Mouse (Mus musculus) neutrophil, adult 5-6 weeks (primary cell): Measurements from ENCODE around the gene Spata32. TPM values are rescaled to one million over a fixed set of nuclear protein-coding genes. Genes with fewer than 3 reads are reported as not detected.
A peak's percentile ranks its signal among the peaks of the same experiment; 100 is the strongest.
"Not testable (repeated sequence)": the region's sequence is repeated elsewhere in the genome, so short reads cannot be mapped to it uniquely, and the experiment has no call there.

Experiments used
- ATAC-seq: fragments of 151-379, 151-347 bp; 2 replicates; pipeline ENCODE4 v1.8.0; 2017; ENCODE audit warnings: mild to moderate bottlenecking, moderate TSS enrichment; ENCODE audit not compliant: insufficient number of reproducible peaks, poor library complexity, low FRiP score, severe bottlenecking; ENCODE audit errors: extremely low read depth
- total RNA-seq: library from RNA; stranded (forward); fragments of 200-1000 nt; gene quantifications from 2 replicates; pipeline ENCODE4 v1.2.3, GENCODE M21; 2017

Gene Spata32
- total RNA-seq, 1 experiment from 2014 or later, result not detected

DNA sequence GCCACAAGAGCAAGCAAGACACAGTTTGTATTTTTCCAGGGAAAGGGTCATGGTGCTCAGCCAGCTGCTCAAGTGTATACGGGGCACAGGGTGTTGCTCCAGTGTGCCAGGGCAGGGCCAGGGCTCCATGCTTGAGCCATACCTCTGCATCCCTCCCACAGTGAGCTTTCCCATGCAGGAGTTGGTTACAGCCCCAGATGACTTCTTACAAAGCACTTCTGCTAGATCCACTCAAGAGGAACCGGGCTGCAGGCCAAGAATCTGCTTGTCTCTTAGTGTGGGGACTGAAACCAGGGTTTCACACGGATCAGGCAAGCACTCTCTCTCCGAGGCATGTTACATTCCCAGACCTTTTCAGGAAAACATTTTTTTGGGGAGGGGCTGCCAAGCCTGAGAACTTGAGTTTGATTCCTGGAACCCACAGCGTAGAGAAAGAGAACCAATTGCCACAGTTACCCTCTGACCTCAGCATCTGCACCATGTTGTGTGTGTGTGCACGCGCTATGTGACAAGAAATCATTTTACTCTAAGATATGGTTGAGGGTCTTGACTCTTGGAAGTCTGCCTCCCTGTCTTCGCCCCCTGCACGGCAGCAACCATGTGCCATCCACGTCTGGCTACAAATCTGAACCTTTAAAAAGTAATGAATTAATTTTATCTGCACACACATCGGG, 29.4 kb upstream of the Spata32 start:
- no peak for ATAC-seq

DNA sequence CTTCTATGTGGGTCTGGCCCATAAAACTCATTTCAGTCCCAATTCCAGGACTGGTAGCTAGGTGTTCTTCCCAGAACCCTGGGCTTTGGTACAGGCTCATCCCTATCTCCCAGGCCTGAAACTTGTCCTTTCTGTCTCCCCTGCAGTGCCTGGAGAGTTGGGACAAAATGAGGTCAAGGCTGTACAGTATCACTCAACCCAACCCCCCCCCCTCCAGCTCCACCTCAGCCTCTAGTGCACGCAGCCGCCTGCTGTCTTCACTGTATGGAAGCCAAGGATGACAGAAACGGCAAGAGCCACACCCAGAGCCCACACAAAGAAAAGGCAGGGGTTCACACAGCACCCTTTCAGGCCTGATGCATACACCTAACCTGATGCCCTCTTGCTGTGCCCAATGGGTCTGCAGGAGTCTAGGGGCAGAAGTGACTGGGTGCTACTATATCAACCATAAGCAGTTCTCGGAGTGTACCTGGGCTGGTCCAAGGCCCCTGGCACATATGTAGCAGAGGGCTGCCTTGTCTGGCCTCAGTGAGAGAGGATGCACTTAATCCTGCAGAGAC, 28.6 kb upstream of the Spata32 start:
- no peak for ATAC-seq

DNA sequence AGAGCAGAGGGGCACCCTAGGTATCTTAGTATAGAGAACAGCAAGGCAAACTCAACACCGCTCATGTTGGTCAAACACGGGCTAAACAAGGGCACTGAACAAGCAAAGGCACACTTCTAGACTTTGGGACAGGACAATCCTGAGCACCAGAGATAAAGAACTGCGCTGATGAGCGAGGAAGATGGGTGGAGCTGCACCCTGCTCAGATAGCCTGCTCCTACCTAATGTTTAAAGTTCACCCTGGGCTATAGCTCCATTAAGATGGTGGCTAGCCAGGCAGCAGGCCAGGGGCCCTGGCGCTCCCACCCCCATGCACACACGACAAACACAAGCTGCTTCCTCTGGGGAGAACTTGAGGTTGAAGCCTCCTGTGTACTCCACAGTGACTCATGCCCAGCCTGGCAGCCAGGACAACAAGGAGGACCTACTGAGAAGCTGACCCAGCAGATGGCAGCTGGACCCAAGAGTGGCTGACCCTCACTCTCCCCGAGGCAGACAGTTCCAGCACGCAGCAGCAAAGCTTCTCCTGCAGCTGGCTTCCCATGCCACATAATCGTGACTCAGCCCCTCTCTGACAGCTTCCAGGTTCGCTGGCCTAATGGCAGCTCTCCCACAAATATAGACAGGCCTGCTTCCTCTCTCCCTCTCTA, 28.0 kb upstream of the Spata32 start:
- 0 out of 2 replicates have a peak, but pooled peaks have one; percentile 4 for ATAC-seq

DNA sequence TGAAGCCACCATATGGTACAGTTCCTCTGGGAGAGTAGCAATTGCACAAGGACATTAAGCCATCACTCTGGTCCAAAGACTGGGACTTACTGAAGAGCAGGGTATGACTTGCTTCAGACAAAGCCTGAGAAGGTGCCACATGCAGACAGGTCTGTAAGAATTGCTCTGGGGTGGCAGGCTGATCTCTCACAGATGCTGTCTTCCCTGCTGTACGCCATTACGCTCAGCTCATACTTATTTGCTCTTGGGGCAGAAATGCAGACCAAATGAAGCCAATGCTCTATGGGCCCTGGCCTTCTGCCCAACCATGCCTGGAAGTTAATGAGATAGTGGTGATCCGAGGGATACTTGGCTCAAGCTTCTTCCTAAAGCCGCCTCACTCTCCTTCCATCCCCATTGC, 26.6 kb upstream of the Spata32 start:
- ATAC-seq, result no peak

DNA sequence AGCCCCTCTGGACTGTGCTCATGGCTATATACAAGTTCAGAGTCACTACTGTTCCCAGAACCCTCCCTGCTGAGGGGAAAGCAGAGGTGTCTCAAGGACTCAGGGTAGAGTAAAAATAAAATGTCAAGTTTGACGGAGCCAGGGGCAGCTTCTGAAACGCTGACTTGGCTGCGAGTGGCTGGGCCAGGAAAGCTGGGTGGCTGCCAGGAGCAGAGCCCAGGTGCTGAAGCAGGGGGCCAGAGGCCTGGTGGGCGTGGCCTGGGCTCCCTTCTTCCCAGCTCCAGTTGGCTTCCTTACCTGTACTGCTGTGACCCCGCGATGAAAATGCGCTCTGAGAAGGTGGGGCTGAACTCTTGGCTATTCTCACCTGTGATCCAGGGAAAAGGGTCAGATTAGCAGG, 22.5 kb upstream of the Spata32 start:
- ATAC-seq, result no peak

DNA sequence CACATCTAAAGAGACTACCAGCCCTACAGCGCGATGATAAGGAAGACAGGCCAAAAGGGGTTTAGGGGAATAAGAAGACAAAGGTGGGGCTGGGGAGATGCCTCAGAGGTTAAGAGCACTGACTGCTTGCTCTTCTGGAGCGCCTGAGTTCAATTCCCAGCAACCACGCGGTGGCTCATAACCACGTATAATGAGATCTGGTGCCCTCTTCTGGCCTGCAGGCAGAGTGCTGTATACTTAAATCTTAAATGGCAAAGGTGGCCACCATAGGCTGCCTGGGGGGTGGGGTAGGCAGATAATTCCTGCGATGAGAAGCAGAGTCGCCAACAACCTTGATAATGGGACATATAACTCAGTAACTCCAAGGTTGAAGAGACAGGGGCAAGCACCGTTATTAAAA, 19.5 kb upstream of the Spata32 start:
- ATAC-seq, result no peak

DNA sequence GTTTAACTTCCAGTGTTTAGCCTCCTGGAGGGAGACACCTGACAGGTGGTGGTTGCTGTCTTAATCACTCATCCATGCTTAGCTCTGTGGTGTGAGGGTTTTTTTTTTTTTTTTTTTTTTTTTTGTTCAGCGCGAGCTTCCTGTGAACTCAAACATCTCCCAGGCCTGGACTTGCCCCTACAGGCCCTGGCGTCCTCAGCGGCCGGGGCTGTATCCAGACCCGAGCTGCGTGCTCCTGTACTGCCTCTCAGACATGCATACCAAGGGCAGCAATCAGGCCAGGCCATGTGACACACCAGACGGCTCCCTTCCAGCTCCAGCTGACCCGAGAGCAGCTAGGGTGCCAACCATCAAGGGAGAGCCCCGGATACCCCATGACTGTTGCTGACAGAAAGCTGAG, 18.7 kb upstream of the Spata32 start:
- ATAC-seq, result no peak

DNA sequence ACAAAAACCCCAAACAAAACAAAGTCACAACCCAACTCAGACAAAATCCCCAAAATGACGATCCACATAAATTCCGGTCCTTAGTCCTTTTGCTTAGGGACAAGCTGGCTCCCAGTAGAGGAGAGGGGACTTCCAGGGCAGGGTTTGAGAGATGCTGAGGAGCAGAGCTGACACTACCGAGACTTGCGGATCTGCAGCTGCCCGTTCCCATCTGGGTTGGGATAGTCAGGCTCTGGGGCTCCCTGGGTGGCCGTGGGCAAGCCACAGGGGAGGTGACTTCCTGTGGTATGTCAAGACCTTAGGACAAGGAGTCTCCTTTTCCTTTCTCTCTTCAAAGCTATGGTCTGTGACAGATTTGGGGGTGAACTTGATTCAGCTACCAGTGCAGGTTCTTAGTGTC, 18.2 kb upstream of the Spata32 start:
- ATAC-seq, result no peak

DNA sequence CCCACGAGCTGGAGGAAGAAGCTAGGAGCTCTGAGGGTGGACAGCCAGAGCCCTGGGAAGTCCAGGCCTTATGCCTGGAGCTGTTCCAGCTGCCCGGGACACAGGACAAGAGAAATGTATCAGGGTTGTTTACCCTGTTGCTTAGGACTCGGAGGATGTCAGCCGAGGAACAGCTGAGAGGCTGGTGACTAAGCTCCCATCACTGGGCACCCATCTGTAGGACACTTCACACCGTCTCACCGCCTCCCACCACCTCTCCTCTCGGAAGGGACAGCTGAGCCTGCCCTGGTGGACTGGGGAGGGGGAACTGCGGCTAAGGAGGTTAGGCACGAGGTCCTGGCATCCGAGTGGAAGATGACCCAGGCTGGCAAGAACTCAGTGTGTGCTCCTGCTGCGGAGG, 17.5 kb upstream of the Spata32 start:
- no peak for ATAC-seq

DNA sequence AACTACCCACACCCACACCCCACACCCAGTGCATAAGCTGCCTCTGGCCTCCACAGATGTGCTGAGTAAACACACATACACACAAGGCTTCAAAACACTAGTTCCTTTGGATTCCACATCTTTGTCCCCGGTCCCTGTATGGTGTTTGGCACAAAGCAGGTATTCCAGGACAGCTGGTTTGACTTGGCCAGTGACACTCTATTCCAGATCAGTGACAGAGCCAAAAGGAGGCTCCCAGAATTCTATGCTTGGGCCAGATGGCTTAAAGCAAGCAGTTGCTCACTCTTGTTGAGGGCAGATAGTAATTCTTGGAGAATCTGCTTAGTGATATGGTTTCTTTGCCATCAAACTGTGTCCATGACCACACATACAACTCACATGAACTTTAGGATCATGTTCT, 16.2 kb upstream of the Spata32 start:
- no peak for ATAC-seq

DNA sequence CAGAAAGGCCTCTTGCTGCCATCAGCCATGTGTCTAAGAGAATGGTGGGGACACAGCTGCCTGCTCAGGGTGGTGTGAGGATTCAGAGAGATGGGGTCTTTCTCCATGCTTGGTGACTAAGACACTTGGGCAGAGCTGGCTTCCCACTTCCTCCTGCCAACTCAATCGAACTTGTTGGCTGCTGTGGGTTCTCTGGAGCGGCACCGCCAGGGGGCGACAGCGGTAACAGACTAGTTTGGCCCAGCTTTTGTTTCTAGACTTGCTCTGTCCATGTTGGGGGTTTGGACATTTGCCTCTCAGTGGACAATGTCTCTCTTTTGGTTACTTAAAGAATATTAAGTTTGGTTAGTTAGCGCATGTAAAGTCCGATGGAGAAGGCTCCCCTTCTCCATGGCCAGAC, 14.7 kb upstream of the Spata32 start:
- ATAC-seq, result peak; percentile 74

DNA sequence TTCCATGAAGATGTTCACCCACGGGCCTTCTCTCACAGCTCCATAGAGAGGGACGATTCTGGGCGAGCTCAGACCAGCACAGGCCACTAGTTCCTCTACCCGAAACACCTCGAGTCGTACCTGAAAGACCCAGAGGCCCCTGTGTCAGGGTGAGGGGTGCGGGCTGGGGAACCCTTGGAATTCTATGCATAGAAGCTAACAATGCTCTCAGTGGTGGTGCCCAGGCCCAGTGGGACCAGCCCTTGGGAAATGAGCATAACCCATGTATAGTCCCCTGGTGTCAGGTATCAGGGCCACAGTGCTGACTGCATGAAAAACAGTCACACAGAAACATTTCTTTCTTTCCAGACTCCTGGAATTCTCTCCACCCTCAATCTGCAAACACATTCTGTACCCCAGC, 13.1 kb upstream of the Spata32 start:
- no peak for ATAC-seq

DNA sequence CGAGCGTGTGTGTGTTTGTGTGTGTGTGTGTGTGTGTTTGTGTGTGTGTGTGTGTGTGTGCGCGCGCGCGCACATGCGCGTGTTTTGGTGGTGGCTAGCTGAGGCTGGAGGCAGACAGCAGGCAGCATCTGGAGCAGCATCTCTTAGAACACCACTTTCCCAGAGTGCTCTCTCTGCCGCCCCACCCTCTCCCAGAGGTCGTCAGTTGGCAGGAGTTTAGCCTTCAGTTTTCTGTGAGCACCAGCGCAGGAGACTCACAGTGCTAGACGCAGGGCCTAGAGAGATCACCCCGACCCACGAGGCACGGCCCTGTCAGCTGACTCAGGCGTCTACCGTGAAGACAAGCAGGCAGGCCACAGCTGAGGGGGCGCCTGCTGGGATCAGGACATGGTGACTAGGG, 12.4 kb upstream of the Spata32 start:
- no peak for ATAC-seq

DNA sequence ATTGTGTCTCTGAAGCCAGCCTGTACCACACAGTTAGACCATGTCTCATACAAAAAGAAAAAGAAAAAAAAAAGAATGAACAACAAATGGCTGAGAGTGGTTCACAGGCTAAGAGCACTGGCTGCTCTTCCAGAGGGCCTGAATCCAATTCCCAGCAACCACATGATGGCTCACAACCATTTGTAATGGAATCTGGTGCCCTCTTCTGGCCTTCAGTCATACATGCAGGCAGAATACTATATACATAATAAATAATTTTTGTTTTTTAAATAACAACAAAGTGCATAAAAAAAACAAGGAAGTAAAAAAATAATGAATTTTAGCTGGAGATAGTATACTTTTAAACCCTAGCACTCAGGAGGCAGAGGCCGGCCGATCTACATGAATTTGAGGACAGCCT, 11.4 kb upstream of the Spata32 start:
- ATAC-seq, result no peak

DNA sequence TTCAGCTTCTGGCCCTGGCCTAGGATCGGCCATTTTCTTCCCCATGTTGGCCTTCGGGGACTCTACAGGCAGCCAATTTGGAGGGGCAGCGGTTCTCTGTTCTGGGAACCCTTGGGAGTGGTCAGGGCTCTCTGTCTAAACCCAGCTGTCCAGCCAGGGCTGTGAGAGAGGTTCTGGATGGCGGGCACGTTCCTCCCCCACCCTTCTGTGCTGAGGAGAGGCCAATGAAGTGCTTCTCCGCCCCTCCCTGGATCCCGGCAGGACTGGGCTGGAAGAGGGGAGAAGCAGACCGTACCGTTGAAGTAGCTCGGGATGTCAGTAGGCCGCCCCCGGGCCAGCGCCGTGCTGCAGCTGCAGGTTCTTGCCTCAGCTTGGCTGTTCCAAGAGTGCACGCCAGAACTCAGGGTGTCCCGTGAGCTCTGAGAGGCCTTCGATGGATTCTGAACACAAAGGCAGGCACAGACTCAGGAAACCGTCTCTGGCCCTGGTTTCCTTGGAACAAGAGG, 5.8 kb upstream of the Spata32 start:
- no peak for ATAC-seq

DNA sequence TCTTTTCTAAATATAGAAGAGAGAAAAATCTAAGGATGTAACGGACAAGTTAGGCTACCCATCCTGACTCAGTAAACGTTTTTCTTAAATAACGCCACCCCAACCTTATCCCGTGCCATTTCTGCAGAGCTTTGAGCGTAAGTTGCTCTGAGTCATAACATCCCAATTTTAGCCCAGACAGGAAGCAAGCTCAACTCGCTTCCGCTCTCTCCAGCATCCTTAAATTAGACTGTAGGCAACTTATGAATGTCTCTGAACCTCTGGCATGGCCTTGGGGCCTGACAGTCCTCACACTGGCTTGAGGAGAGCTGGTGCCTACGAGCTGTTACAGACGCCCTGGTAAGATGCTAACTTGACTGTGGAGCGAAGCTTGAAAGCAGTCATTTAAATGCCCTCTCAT, 5.2 kb upstream of the Spata32 start:
- ATAC-seq, result no peak

DNA sequence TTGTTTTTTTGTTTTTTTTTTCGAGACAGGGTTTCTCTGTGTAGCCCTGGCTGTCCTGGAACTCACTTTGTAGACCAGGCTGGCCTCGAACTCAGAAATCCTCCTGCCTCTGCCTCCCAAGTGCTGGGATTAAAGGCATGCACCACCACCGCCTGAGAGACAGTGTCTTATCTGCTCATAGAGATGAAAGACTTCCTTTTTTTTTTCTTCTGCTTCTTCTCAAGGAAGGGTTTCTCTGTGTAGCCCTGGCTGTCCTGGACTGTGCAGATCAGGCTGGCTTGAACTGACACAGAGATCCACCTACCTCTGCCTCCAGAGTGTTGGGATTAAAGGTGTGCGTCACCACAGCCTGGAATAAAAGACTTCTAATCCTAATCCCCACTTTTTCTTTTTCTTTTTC, 4.5 kb upstream of the Spata32 start:
- ATAC-seq, result not testable (repeated sequence)

DNA sequence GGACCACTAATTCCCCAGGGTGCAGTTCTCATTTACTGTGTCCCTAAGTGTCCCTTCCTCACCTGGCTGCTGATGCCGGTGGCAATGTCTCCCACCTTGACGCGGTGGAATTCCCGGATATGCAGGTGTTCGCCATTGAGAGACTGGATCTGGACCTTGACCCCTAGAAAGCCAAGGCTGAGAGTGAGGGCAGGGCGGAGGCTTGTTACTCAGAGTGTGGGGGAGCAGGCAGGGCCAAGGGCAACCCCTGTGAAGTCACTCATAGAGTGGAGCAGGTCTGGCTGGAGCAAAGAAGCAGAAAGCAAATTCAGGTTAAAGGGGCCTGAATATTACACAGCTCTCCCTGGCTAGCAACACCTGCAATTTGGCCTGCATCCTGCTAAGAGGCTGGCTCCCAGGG, 3.2 kb upstream of the Spata32 start:
- ATAC-seq, result no peak

DNA sequence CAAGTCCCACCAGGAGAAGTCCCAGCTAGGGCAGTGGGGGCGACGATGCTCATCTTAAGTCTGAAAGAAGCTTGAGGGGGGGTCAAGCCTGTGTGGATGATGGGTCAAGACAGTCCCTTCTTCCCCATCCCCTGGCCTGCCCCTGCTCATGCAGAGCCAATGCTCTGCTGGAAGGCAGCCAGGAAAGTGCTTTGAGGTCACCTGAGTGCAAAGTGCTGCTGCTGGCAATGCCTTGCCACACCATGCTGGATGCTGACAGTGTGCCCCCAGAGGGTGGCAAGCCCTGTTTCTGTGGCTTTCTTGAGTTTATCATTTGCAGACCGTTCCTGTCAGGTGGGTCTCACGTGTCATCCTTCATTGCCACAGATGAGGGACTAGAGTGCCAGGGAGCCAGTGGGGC, 1.8 kb upstream of the Spata32 start:
- no peak for ATAC-seq

DNA sequence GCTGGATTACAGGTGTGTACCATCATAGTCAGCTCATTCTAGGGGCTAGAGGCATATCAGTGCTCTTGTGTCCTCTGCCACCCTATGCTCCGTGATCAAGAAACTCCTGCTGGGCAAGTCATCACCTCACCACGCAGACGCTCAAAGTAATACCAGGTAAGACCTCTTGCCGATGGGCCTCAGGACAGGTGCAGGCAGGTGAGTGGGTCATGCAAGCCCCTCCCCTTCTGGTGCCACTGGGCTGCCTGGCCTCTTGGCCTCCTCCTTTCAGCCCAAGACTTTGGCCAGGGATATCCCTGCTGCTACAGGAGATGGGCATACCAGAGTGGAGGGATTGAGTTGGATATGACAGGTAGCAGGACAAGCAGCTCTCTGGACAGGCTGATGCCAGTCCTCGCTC, 1.0 kb upstream of the Spata32 start:
- ATAC-seq, result no peak
